Mouse (Mus musculus): ENCODE measurements around the gene Cotl1.

DNA sequence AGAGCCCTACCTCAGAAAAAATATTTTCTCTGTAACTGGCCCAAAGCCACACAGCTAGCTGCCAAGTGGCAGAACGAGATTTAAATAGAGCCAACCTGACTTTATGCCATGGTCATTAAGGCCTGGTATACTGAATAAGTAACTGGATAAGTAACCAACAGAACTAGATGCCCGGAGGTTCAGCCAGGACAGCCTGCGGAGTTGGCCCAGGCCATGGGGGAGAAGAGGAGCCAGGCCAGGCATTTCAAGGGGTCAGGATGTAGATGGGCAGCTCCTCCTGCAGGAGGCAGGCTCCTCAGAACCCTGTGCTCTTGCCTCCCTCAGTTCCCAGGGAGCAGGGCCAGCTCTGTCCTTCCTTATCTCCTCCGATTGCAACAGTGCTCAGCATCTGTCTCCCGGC is 15.3 kb upstream of the Cotl1 start:
- TF ChIP-seq CTCF (IDR thresholded peaks at IDR 0.05; ENCODE audit: borderline replicate concordance, insufficient read depth, low read depth, low read length) (no peak; the same call in 1 of the 2 replicates), POLR2A (IDR thresholded peaks at IDR 0.05; ENCODE audit: borderline replicate concordance, insufficient read depth, low read length) (no peak)

Data from cerebellum, adult 2 months (tissue).